Mouse (Mus musculus): ENCODE measurements at regions not wholly inside any gene's neighbourhood (a gene's known extent, or its start where the extent isn't known, plus 50 kb on each side); places are given as distances from the start of the nearest gene placed in this dataset.

- DNase-seq = no peak
Measured at GRCm38 (mm10) chr4:28523343-28523742, 289.6 kb upstream of the Epha7 start.

GRCm38 (mm10) chr4:28542218-28542617, 270.7 kb upstream of the Epha7 start:
- no peak for DNase-seq

- DNase-seq = no peak
Measured at GRCm38 (mm10) chr4:28542696-28543328, 270.1 kb upstream of the Epha7 start.

- DNase-seq = peak; percentile 40
Measured at GRCm38 (mm10) chr4:28548231-28548836, 264.6 kb upstream of the Epha7 start.

GRCm38 (mm10) chr4:28571092-28571770, 241.7 kb upstream of the Epha7 start:
- DNase-seq = no peak

GRCm38 (mm10) chr4:28588745-28589530, 224.0 kb upstream of the Epha7 start:
- DNase-seq = no peak

Data from kidney, adult 18-20 months (tissue).